Mouse (Mus musculus) G1E (cell line): ENCODE results near the gene Ptpn3. TPM values are rescaled to one million over a fixed set of nuclear protein-coding genes. Genes with fewer than 3 reads are reported as not detected.
"Not testable (repeated sequence)": the region's sequence is repeated elsewhere in the genome, so short reads cannot be mapped to it uniquely, and the experiment has no call there.

Experiments used
- ATAC-seq: 2 replicates; pipeline ENCODE4 v1.8.0; 2016; ENCODE audit warnings: mild to moderate bottlenecking; ENCODE audit not compliant: insufficient number of reproducible peaks, poor library complexity, low FRiP score, severe bottlenecking; ENCODE audit errors: extremely low read depth
- DNase-seq: peaks from one replicate; pipeline ENCODE4 v3.0.0; 2012; ENCODE audit warnings: low spot score
- H3K27me3 ChIP-seq: 2 replicates; pipeline ENCODE4 v1.6.1; 2012; ENCODE audit warnings: mild to moderate bottlenecking, low read length, inconsistent platforms; ENCODE audit not compliant: insufficient read depth
- H3K36me3 ChIP-seq: replicated peaks from 2 replicates; pipeline ENCODE3; 2012; ENCODE audit warnings: mild to moderate bottlenecking, inconsistent platforms
- H3K4me1 ChIP-seq: 2 replicates; pipeline ENCODE4 v1.6.1; 2012; ENCODE audit warnings: low read depth, low read length, inconsistent platforms, mixed read lengths; ENCODE audit not compliant: insufficient read depth
- H3K4me3 ChIP-seq: 2 replicates; pipeline ENCODE4 v1.5.1; 2012; ENCODE audit warnings: low read depth, mild to moderate bottlenecking, inconsistent platforms, low read length, moderate library complexity, mixed read lengths
- H3K9me3 ChIP-seq: replicated peaks from 2 replicates; pipeline ENCODE4 v1.6.1; 2012; ENCODE audit warnings: inconsistent platforms
- CTCF ChIP-seq: IDR thresholded peaks from 2 replicates; pipeline ENCODE4 v1.5.1; 2012; ENCODE audit warnings: low read depth, low read length, inconsistent platforms, mixed read lengths
- GATA1 ChIP-seq: IDR thresholded peaks from 2 replicates; pipeline ENCODE4 v1.6.1; 2012; ENCODE audit warnings: borderline replicate concordance, low read length, inconsistent platforms, mixed read lengths
- GATA2 ChIP-seq: IDR thresholded peaks from 2 replicates; pipeline ENCODE4 v1.6.1; 2012; ENCODE audit warnings: low read depth, low read length, inconsistent platforms, borderline replicate concordance
- POLR2AphosphoS5 ChIP-seq: IDR thresholded peaks from 2 replicates; pipeline ENCODE4 v1.6.1; 2012; ENCODE audit warnings: low read depth, low read length, inconsistent platforms; ENCODE audit not compliant: insufficient replicate concordance
- TAL1 ChIP-seq: conservative IDR thresholded peaks from 2 replicates; pipeline ENCODE4 v1.6.1; 2012; ENCODE audit warnings: low read depth, low read length, inconsistent platforms, mixed read lengths
- polyA plus RNA-seq: library from polyadenylated mRNA; stranded (reverse); fragments of >175 nt; gene quantifications from 2 replicates; pipeline ENCODE4 v1.2.3, GENCODE M21; 2012
- total RNA-seq, 2 experiments: library from RNA; stranded (forward) in 1 of 2; stranded (reverse) in 1 of 2; fragments of 200-1000 nt in 1 of 2; fragments of >200 nt in 1 of 2; fragmentation: Nextera tagmentation in 1 of 2; gene quantifications; 2 replicates each; pipeline ENCODE4 v1.2.3; 2014 to 2017

The Ptpn3 gene
- total and polyA plus RNA-seq, 3 experiments, result under 0.01 TPM; not detected in 2

DNA sequence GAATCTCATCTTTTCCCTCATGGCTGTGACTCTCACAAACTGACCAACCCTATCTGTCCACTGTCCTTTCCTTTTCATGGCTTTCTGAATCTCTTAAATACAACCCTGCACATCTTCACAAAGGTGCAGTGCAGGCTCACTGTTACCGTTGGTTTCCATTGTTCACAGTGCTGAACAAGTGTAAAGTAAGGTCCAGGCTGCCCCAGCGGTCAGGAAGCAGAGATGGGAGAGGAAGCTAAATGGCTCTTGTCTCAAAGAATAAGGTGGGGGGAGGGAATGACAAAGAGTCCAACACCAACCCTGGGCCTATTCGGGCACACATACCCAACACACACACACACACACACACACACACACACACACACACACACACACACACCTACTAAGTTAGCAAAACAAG, 24.0 kb downstream of the Ptpn3 start:
- no peaks in the 10 kb centered on the region for H3K27me3 ChIP-seq
- H3K36me3 ChIP-seq, result no peaks in the 10 kb centered on the region
- H3K4me1 ChIP-seq, result no peaks in the 10 kb centered on the region
- TF ChIP-seq POLR2AphosphoS5 (no peak), GATA2 (no peak), TAL1 (no peak)
- DNase-seq (no peak), ATAC-seq (no peak)
- peaks cover 50% of the 10 kb centered on the region for H3K9me3 ChIP-seq
- no peak overlapping the region for H3K4me3 ChIP-seq

- TF ChIP-seq TAL1, result no peak
- no peak for TF ChIP-seq GATA2
- no peak for TF ChIP-seq CTCF
- TF ChIP-seq POLR2AphosphoS5, result no peak
- TF ChIP-seq GATA1, result no peak
- DNase-seq (no peak), ATAC-seq (no peak)
- Histone ChIP-seq H3K9me3 (peaks cover 47% of the 10 kb centered on the region), H3K4me1 (no peaks in the 10 kb centered on the region), H3K36me3 (no peaks in the 10 kb centered on the region), H3K4me3 (no peak overlapping the region), H3K27me3 (no peaks in the 10 kb centered on the region)
These were observed 26.4 kb downstream of the Ptpn3 start for GRCm38 (mm10) chr4:57275116-57275743.

DNA sequence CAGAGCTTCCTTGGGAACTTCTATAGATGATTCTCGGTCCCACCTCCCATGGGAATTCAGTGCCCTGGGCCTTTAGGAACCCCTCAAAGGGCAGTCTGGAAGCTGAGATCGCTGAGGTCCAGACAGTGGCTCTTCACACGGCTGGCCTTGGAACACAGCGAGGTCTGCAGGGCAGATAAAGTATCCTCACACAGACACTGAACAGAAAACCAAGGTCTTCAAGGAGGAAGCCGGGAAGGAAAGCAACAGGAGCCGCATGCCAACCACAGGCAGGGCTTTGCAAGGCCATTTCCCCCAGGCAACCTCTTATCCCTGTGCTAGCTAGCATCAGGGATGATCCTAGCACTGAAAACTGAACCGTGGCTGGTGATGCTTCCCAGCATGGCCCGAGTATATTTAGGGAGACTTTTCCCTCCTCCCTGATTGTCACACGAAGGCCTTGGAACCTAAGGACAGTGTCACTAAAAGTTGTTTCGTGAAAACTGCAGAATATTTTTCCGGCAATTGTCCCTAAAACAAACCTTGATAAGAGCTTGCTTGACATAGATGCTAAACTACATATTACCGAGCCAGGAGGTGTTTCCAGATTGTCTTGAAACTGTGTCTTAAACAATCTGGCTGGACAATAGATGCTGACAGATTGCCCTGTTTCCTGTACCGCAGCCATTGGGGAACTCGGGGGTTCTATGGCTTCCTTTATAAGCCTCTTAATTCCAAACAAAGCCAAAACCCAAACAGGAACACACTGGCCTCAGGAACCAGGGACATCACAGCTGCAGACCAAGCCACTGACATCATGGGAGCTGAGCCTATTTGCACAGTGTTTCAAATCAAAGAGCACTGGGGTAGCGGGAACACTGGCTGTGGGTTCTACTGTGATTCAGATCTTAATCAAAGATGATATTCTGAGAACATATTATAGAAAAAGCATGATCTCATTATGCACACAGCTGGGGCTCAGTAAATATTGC, 27.8 kb downstream of the Ptpn3 start:
- H3K9me3 ChIP-seq, result peaks cover 51% of the 10 kb centered on the region
- no peaks in the 10 kb centered on the region for H3K27me3 ChIP-seq
- ATAC-seq (no peak), DNase-seq (no peak)
- H3K4me1 ChIP-seq, result no peaks in the 10 kb centered on the region
- no peak overlapping the region for H3K4me3 ChIP-seq
- no peaks in the 10 kb centered on the region for H3K36me3 ChIP-seq
- no peak for TF ChIP-seq GATA1
- TF ChIP-seq POLR2AphosphoS5, result no peak
- no peak for TF ChIP-seq CTCF

DNA sequence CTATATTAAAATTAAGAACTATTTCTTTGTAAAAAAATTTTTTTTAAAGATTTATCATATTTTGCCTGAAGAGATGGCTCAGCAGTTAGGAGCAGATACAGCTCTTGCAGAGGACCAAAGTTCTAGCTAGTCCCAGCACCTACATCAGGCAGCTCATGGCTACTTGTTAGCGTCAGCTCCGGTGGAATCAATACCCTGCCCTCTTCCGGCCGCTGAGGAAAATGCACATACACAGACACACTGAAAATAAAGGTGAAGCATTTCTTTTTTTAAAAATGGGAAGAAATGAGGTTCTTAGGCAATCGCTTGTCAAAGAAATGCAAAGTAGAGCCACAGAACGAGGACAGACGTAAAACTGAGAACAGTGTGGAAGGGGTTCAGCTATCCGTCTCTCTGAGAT, 30.6 kb downstream of the Ptpn3 start:
- no peak for ATAC-seq
- H3K4me3 ChIP-seq, result no peak overlapping the region
- DNase-seq, result no peak
- H3K36me3 ChIP-seq, result no peaks in the 10 kb centered on the region
- TF ChIP-seq GATA1, result no peak
- no peak for TF ChIP-seq CTCF
- TF ChIP-seq TAL1, result no peak
- no peak for TF ChIP-seq GATA2
- no peak for TF ChIP-seq POLR2AphosphoS5
- no peaks in the 10 kb centered on the region for H3K27me3 ChIP-seq
- H3K4me1 ChIP-seq, result no peaks in the 10 kb centered on the region
- H3K9me3 ChIP-seq, result peaks cover 69% of the 10 kb centered on the region

GRCm38 (mm10) chr4:57270489-57270888, 31.1 kb downstream of the Ptpn3 start:
- not testable (repeated sequence) for DNase-seq, ATAC-seq, H3K4me1 ChIP-seq, H3K27me3 ChIP-seq, H3K36me3 ChIP-seq, H3K4me3 ChIP-seq
- H3K9me3 ChIP-seq, result peaks cover 67% of the 10 kb centered on the region

- DNase-seq (no peak), ATAC-seq (no peak)
- H3K4me1 ChIP-seq, result no peaks in the 10 kb centered on the region
- H3K4me3 ChIP-seq, result no peak overlapping the region
- TF ChIP-seq TAL1 (no peak), CTCF (no peak), GATA1 (no peak)
- no peaks in the 10 kb centered on the region for H3K36me3 ChIP-seq
- peaks cover 72% of the 10 kb centered on the region for H3K9me3 ChIP-seq
- no peaks in the 10 kb centered on the region for H3K27me3 ChIP-seq
These were observed 32.3 kb downstream of the Ptpn3 start for GRCm38 (mm10) chr4:57269344-57269743.
